7 mouse cellular contexts compared by ENCODE assay signal in the genomic region with DNA sequence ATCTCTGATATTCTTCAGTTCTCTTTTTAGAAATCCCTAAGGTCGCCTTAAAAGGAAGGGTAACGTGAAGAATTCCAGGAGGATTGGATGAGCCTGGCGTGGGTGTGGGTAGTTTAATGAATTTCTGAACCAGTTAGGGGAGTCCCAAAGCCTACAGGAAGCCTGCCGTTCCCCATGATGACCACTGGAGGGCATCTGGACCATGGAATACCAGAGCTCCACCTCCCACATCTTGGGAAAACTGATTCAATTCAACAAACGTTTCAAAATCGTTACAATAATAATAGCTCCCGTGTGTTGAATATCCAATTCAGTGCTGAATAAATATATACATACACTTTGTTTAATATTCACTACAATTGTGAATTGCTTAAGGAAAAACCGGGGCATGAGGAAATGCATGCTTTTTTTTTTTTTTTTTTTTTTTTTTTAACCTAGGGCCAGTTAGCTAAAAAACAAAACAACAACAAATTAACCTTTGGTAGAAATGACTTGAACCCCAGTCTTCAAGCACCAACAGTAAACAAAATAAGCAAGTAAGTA. TPM values are rescaled to one million over a fixed set of nuclear protein-coding genes. Genes with fewer than 3 reads are reported as not detected.
DNase-seq lines count a peak whose midpoint lies in the region; ATAC-seq and TF ChIP-seq lines count a peak whose summit lies in the region.

No protein-coding gene starts in this region.

- DNase-seq in 416B (ENCODE audit: low read depth): peak; percentile 60
- DNase-seq in CH12.LX (ENCODE audit: extremely low read depth): peak; percentile 62
- peak; percentile 29 for DNase-seq in c-Kit-positive CD71-positive TER-119-positive erythroid progenitor cells, embryonic 14.5 days (ENCODE audit: low spot score)
- peak; percentile 77 for DNase-seq in kidney, postnatal 10 days
- peak; percentile 36 for DNase-seq in lung, adult 2 months
- DNase-seq in right cerebral cortex, adult 18-20 months: peak; percentile 78

- no peak overlapping the region for H3K9ac ChIP-seq in CH12.LX (ENCODE audit: insufficient read depth, low read depth)
- H3K9ac ChIP-seq in forebrain, embryonic 12.5 days: no peak overlapping the region

- H3K9me3 ChIP-seq in CH12.LX (replicated peaks; ENCODE audit: low read length): peaks cover 2% of the 10 kb centered on the region
- no peaks in the 10 kb centered on the region for H3K9me3 ChIP-seq in forebrain, embryonic 12.5 days

- H3K4me1 ChIP-seq in CH12.LX (ENCODE audit: control insufficient read depth in 1 of 2, insufficient read depth in 2 of 2): peaks cover 13 to 38% of the 10 kb centered on the region in 2 experiments
- peaks cover 38% of the 10 kb centered on the region for H3K4me1 ChIP-seq in forebrain, embryonic 12.5 days
- no peaks in the 10 kb centered on the region for H3K4me1 ChIP-seq in lung, adult 2 months (ENCODE audit: control insufficient read depth, insufficient read depth, low read length)

- dilution Hi-C loops in CH12.LX (cut with MboI; ENCODE audit: extremely low pct_ligation_motif_present, extremely low pct_unique_long_range_greater_than_20kb, low sequenced_read_pairs): no loop called here

- no peaks in the 10 kb centered on the region for H3K36me3 ChIP-seq in CH12.LX (replicated peaks in 1 of 2; ENCODE audit: control insufficient read depth in 1 of 2, insufficient read depth in 1 of 2, low read length in 1 of 2)
- no peaks in the 10 kb centered on the region for H3K36me3 ChIP-seq in forebrain, embryonic 12.5 days (replicated peaks)

- peak; percentile 97 for TF ChIP-seq RAD21 in CH12.LX (IDR thresholded peaks at IDR 0.05; ENCODE audit: low read depth, low read length)

- H3K27me3 ChIP-seq in CH12.LX (replicated peaks): peaks cover 10% of the 10 kb centered on the region
- peaks cover 31% of the 10 kb centered on the region for H3K27me3 ChIP-seq in forebrain, embryonic 12.5 days

- no peak overlapping the region for H3K4me2 ChIP-seq in CH12.LX (ENCODE audit: insufficient read depth, low read depth, poor library complexity, severe bottlenecking)
- H3K4me2 ChIP-seq in forebrain, embryonic 12.5 days: no peak overlapping the region

- 1% methylated on average over 8 of the region's 8 CpGs for WGBS in forebrain, embryonic 12.5 days
- under 1% methylated on average over 8 of the region's 8 CpGs for WGBS in lung, adult 2 months

- in situ Hi-C loops in CH12.LX (cut with MboI; ENCODE audit: low pct_ligation_motif_present, low pct_unique_long_range_greater_than_20kb, low sequenced_read_pairs): loop anchor here (25.0 kb wide), 1 partner anchor 219 kb away; no protein-coding TSS in a partner anchor

- no peak for TF ChIP-seq EP300 in CH12.LX (IDR thresholded peaks at IDR 0.05; ENCODE audit: low read length)

- H3K27ac ChIP-seq in CH12.LX (ENCODE audit: insufficient read depth, low read depth): no peak overlapping the region
- no peak overlapping the region for H3K27ac ChIP-seq in forebrain, embryonic 12.5 days

- no peaks in the 10 kb centered on the region for H3K79me2 ChIP-seq in CH12.LX (replicated peaks; ENCODE audit: control insufficient read depth, extremely low read depth, insufficient read depth, poor library complexity, severe bottlenecking)

- ATAC-seq in forebrain, embryonic 12.5 days (ENCODE audit: low FRiP score): 0 out of 2 replicates have a peak, but pooled peaks have one; percentile 65

- no peak for TF ChIP-seq POLR2A in CH12.LX (IDR thresholded peaks at IDR 0.05; ENCODE audit: low read depth, low read length)
- TF ChIP-seq POLR2A in lung, adult 2 months (IDR thresholded peaks at IDR 0.05; ENCODE audit: borderline replicate concordance, extremely low read depth, low read depth, low read length): no peak

- no peak overlapping the region for H3K4me3 ChIP-seq in CH12.LX (replicated peaks in 1 of 3; ENCODE audit: low read depth in 2 of 3, low read length in 2 of 3, poor library complexity in 1 of 3)
- H3K4me3 ChIP-seq in forebrain, embryonic 12.5 days (replicated peaks): no peak overlapping the region
- H3K4me3 ChIP-seq in lung, adult 2 months (replicated peaks; ENCODE audit: extremely low read depth, low read depth, low read length): no peak overlapping the region

- peak; percentile 75 to 96 for TF ChIP-seq CTCF in CH12.LX (conservative IDR thresholded peaks at IDR 0.05 in 1 of 2, IDR thresholded peaks at IDR 0.05 in 1 of 2; ENCODE audit: low read depth in 2 of 2, low read length in 2 of 2)
- TF ChIP-seq CTCF in lung, adult 2 months (IDR thresholded peaks at IDR 0.05; ENCODE audit: insufficient read depth, low read length): peak; percentile 95

TF ChIP-seq in CH12.LX, 34 proteins besides CTCF, POLR2A, EP300 and RAD21:
- TF ChIP-seq IRF4 (IDR thresholded peaks at IDR 0.05; ENCODE audit: low read depth, low read length) (peak; percentile 69), ZMIZ1 (IDR thresholded peaks at IDR 0.05; ENCODE audit: low read depth, low read length) (no peak), SMC3 (IDR thresholded peaks at IDR 0.05; ENCODE audit: low read depth, low read length) (peak; percentile 93), ZNF384 (IDR thresholded peaks at IDR 0.05; ENCODE audit: low read depth, low read length) (peak; percentile 92), ZKSCAN1 (IDR thresholded peaks at IDR 0.05; ENCODE audit: borderline replicate concordance, low read depth, low read length) (no peak), ZC3H11A (IDR thresholded peaks at IDR 0.05; ENCODE audit: low read depth, low read length) (peak; percentile 78)

RNA-seq across cellular contexts. Expression of gene Des, which starts 17.2 kb away (rescaled TPM):
- 9.1 and 9.3 TPM in 2 replicates for total RNA-seq in CH12.LX (2012; rRNA removed)
- 10.0 and 11.7 TPM in 2 replicates for total RNA-seq in CH12.LX (2014; rRNA removed)
- polyA plus RNA-seq in CH12.LX (2012; ENCODE audit: insufficient read length, low read depth): 18.9 and 20.9 TPM in 2 replicates
- polyA plus RNA-seq in forebrain, embryonic 12.5 days (2016; fragmentation: Nextera tagmentation; extraction: Ambion mirVana): 0.74 and 0.78 TPM in 2 replicates
- polyA plus RNA-seq in lung, adult 2 months (2012; rRNA removed): 107 and 185 TPM in 2 replicates

RNA-seq across cellular contexts. Expression of gene Dnpep, which starts 25.2 kb away (rescaled TPM):
- total RNA-seq in CH12.LX (2012; rRNA removed) (67.3 and 73.8 TPM in 2 replicates), CH12.LX (2014; rRNA removed) (48.4 and 50.4 TPM in 2 replicates)
- 35.0 and 39.8 TPM in 2 replicates for polyA plus RNA-seq in CH12.LX (2012; ENCODE audit: insufficient read length, low read depth)
- 137 and 140 TPM in 2 replicates for polyA plus RNA-seq in forebrain, embryonic 12.5 days (2016; fragmentation: Nextera tagmentation; extraction: Ambion mirVana)
- 104 and 129 TPM in 2 replicates for polyA plus RNA-seq in lung, adult 2 months (2012; rRNA removed)

RNA-seq across cellular contexts. Expression of gene Speg, which starts 32.2 kb away (rescaled TPM):
- total RNA-seq in CH12.LX (2012; rRNA removed) (14.2 and 18.8 TPM in 2 replicates), CH12.LX (2014; rRNA removed) (13.0 and 13.1 TPM in 2 replicates)
- polyA plus RNA-seq in CH12.LX (2012; ENCODE audit: insufficient read length, low read depth): 30.7 and 31.7 TPM in 2 replicates
- polyA plus RNA-seq in forebrain, embryonic 12.5 days (2016; fragmentation: Nextera tagmentation; extraction: Ambion mirVana): 10.0 and 11.3 TPM in 2 replicates
- polyA plus RNA-seq in lung, adult 2 months (2012; rRNA removed): 31.5 and 35.0 TPM in 2 replicates

Comparison
In these comparisons a context has a peak if more than half of its experiments do, and no peak if none do; other contexts are left out.
1. RNA of gene Des, which starts 17.2 kb away (polyA plus RNA-seq): 107 to 185 TPM in lung, adult 2 months and 18.9 to 20.9 TPM in CH12.LX; 0.74 to 0.78 TPM in forebrain, embryonic 12.5 days; every median in the first group is over 10 times any median in the second.
2. Peak in every context shown above with its lines, with median percentiles within 50 percentile points of each other: DNase-seq.